Mouse (Mus musculus): ENCODE results near the gene Slc17a4.

The Slc17a4 gene

GRCm38 (mm10) chr13:23889011-23889605, 25.7 kb downstream of the Slc17a4 start:
- peak; percentile 66 to 75 for DNase-seq

GRCm38 (mm10) chr13:23887026-23887725, 27.6 kb downstream of the Slc17a4 start:
- no peak for DNase-seq

- no peak for DNase-seq
Observed at GRCm38 (mm10) chr13:23885540-23885939, 29.3 kb downstream of the Slc17a4 start.

- no peak for DNase-seq
Observed at GRCm38 (mm10) chr13:23879636-23880035, 35.2 kb downstream of the Slc17a4 start.

GRCm38 (mm10) chr13:23879106-23879505, 35.7 kb downstream of the Slc17a4 start:
- DNase-seq: no peak

GRCm38 (mm10) chr13:23873141-23873540, 41.7 kb downstream of the Slc17a4 start:
- peak; percentile 41 to 57 for DNase-seq

- peak; percentile 56 to 83 for DNase-seq
Observed at GRCm38 (mm10) chr13:23869996-23870395, 44.8 kb downstream of the Slc17a4 start.

GRCm38 (mm10) chr13:23868790-23869533, 45.8 kb downstream of the Slc17a4 start:
- DNase-seq: peak; percentile 66 to 84

GRCm38 (mm10) chr13:23867405-23867804, 47.4 kb downstream of the Slc17a4 start, which contains the start of gene Slc17a1:
Gene Slc17a1, plus strand, starts transcription at chr13:23867750.
- peak; percentile 62 to 68 for DNase-seq

- DNase-seq: peak; percentile 64 to 76
Observed at GRCm38 (mm10) chr13:23867000-23867399, 47.8 kb downstream of the Slc17a4 start.

- no peak for DNase-seq
Observed at GRCm38 (mm10) chr13:23866086-23866710, 48.6 kb downstream of the Slc17a4 start.

GRCm38 (mm10) chr13:23864711-23865110, 50.1 kb downstream of the Slc17a4 start:
- DNase-seq: peak in 1 of 2 experiments; percentile 46

GRCm38 (mm10) chr13:23861815-23862214, 53.0 kb downstream of the Slc17a4 start:
- DNase-seq: no peak

GRCm38 (mm10) chr13:23856401-23856800, 58.4 kb downstream of the Slc17a4 start:
- no peak for DNase-seq

GRCm38 (mm10) chr13:23849299-23849698, 65.5 kb downstream of the Slc17a4 start:
- DNase-seq: no peak

Measured in kidney, adult 8-10 months (tissue).